Mouse (Mus musculus) cerebellum, adult 8-10 months (tissue): ENCODE data around the gene Zic3.

Experiments
- DNase-seq: peaks from one replicate; pipeline ENCODE4 v3.0.0; 2022

Gene Zic3

GRCm38 (mm10) chrX:58022400-58022799, at the start of gene Zic3:
TSS of gene Zic3 (plus strand) at chrX:58022700.
- DNase-seq, result no peak

GRCm38 (mm10) chrX:57982351-57982750, 40.1 kb upstream of the Zic3 start:
- DNase-seq, result no peak

- DNase-seq, result no peak
Observed at GRCm38 (mm10) chrX:57987455-57988109, 34.9 kb upstream of the Zic3 start.

DNA sequence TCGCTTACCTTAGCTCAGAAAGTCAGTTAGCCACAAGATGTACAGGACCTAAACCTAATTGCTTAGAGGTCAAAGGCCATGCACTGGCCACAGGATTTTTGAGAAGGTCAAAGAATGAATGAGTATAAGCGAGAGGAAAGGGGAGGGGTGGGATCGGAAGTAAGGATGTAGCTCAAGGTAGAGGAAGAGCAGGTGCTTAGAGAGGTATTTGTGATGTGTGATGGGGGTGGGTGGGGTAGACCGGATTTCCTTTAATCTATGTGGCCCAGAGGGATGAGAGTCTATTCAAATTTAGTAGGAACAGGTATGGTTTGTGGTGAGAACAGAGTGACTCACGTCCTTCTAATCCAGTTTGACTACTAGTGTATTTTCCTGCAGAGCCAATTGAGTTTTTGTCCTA, 9.1 kb upstream of the Zic3 start:
- DNase-seq, result no peak

- DNase-seq, result no peak
Observed at GRCm38 (mm10) chrX:58014093-58014492, 8.4 kb upstream of the Zic3 start.

DNA sequence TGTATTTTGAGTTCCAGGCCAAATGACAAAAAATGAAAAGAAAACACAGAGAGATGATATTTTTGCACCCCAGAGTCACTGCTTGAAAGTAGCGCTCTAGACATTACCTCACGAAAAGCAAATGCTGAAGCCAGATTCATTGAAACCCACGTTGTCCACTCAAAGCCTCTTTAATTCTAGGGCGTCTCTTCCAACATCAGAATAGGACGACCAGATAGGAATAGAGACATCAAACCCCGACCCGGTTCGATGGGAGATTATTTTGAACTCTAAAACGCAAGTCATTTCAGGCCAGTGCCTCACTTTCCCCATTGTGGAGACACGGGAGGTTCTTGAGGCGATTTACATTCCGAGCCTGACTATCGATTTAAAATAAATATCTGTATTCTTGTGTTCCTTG, 7.7 kb upstream of the Zic3 start:
- DNase-seq, result no peak

GRCm38 (mm10) chrX:58015336-58015945, 7.1 kb upstream of the Zic3 start:
- no peak for DNase-seq

DNA sequence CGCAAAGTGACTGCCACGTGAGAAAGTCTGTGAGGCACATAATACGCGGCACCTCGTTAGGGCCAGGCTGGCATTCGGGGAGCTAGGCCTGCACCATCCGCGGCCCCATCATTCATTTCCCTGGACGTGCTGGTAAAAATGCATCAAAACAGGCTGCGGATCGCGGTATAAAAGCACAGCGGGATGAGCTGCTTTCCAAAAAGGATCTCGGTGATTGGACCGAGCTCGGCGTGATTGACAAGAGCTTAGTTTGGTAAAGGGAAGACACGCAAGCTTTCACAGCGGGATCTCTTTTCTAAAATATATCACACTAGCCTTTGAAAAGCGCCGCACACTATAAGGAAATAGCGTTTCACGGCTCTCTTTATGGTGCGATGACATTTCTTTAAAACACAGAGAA, 3.8 kb upstream of the Zic3 start:
- DNase-seq, result no peak

GRCm38 (mm10) chrX:58019257-58019953, 3.1 kb upstream of the Zic3 start:
- no peak for DNase-seq

GRCm38 (mm10) chrX:58027631-58028030, 5.1 kb downstream of the Zic3 start:
- no peak for DNase-seq

GRCm38 (mm10) chrX:58028082-58028481, 5.6 kb downstream of the Zic3 start:
- no peak for DNase-seq

- DNase-seq, result no peak
Observed at GRCm38 (mm10) chrX:58028858-58029257, 6.4 kb downstream of the Zic3 start.

DNA sequence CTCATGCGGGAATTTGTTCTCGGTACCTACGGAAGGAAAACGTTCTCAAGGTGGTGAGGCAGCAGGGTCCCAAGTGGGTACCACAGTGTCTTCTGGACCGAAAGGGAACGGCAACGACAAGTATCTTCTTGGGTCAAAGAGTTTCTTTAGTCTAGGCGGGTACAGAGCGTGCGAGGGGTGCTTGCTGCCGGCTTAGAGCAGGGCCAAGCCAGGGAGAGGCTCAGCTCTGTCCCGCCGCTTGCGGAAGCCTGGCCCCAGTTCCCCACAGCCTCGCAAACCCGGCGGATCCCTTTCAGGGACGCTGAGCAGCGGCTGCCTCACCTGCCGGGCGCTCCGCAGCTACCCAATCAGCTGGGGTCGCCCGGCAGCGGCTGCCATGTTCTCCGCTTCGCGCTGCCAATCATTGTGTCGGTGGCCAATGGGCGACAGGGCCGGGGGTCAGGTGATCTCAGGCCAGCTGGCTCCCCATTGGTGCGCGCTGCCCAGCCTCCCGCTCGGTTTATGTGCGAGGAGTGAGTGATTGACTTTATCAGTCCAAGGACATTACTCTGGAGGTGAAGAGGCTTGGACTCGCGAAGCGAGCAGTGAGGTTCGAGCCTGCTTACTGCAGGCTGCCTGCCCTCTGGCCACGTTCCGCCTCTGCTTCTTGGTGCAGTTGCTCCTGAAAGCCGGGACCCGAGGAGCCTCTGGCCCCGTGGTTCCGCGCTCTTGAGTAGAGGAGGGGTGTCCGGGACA, 7.8 kb downstream of the Zic3 start:
- peak; percentile 79 for DNase-seq

DNA sequence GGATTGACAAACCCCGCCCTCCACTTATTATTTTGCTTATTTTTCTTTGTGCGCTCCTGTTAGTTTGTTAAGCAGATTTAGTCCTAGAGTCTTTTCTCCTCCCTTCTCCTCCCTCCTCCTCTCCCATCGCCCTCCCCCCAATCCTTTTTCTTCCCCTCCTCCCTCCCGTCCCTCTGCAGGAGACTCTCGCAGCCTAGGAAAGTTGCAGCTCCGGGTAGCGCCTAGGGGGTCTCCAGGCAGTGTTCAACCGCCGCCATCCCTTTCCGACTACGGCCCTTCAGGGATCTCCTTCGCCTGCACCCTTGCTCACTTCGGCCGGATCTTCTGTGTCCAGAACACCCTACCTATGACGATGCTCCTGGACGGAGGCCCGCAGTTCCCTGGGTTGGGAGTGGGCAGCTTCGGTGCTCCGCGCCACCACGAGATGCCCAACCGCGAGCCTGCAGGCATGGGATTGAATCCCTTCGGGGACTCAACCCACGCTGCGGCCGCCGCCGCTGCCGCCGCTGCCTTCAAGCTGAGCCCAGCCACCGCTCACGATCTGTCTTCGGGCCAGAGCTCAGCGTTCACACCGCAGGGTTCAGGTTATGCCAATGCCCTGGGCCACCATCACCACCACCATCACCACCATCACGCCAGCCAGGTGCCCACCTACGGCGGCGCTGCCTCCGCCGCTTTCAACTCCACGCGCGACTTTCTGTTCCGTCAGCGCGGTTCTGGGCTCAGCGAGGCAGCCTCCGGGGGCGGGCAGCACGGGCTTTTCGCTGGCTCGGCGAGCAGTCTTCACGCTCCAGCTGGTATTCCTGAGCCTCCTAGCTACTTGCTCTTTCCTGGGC, 8.6 kb downstream of the Zic3 start:
- peak; percentile 53 for DNase-seq

DNA sequence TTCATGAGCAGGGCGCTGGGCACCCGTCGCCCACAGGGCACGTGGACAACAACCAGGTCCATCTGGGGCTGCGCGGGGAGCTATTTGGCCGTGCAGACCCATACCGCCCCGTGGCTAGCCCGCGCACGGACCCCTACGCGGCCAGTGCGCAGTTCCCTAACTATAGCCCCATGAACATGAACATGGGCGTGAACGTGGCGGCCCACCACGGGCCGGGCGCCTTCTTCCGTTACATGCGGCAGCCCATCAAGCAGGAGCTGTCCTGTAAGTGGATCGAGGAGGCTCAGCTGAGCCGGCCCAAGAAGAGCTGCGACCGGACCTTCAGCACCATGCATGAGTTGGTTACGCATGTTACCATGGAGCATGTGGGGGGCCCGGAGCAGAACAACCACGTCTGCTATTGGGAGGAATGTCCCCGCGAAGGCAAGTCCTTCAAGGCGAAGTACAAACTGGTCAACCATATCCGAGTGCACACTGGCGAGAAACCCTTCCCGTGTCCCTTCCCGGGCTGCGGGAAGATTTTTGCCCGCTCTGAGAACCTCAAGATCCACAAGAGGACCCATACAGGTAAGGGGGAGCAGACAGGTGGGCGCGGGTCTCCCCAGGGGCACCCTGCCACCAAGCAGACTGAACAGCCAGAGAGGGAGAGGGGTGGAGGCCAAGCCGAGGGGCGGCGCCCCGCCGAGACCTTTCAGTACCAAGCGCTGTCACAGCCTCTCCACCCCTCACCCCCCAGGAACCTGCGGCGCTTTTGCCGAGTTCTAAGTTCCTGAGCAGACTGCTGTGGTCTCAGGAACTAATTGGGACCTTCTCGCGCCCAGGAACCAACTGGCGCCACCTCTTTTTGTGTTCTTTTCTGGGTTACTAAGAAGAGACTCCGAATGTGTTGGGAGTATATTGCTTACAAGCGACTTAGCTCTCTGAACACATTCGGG, 9.4 kb downstream of the Zic3 start:
- no peak for DNase-seq

GRCm38 (mm10) chrX:58032622-58033021, 10.1 kb downstream of the Zic3 start:
- DNase-seq, result no peak

DNA sequence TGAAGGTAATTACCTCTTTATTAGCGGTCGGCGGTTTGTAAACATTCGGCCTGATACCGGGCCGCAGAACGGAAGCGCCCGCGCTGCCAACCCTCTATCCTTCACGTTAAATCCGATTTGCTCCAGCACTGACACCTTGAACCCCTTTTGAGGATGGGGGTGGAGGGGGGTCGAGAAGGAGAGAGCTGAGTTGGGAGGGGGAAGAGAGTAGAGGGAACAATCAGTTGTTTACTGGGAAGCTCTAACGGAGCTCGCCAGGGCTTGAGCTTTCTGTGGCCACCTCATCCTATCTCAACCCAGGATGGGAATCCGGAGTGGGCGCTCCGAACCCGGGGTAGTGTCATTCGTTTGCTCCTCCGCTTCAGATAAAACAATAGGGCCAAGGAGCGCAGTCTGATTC, 11.0 kb downstream of the Zic3 start:
- DNase-seq, result no peak

DNA sequence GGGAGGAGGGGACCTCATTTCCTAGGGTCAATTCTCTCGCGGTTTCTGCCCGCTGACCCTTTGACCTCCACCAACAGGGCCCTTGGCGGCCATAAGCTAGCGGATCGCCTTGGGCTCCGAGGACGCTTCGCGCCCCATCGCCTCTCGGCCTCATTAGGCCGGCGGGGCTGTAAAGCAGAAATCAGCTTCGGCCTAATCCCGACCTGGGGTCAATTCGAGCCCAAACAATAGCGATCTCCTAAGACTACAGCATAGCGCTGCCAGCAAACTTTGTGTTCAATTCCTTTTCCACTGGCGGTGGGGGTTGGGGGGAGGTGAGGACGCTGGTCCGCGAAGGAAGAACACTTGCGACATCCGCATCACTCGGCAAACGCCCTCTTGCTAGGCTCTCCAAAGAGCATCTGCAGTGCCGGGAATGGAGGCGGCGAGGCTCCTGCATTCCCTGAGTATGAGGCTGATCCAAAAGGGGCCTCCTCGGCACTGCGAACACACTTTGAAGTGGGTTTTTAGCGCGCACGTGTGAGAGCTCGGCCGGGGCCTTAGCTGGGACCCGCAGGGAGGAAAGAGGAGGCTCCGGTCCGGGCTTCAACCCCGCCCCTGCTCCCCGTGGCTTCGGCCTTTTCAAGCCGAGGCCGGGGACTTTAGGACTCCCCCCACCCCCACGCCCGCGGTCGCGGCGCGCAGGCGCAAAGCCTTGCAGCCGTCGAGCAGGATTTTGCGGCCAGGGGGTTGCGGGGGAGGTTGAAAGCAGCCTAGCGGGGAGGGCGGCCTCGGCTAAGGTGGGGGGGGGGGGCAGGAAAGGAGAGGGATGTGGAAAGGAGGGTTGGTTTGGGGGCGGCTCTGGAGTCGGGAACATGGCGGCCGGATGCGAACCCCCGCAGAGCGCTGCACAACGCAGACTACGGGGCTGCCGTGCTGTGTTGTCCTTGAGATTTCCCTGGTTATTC, 15.8 kb downstream of the Zic3 start:
- DNase-seq, result peak; percentile 52

- DNase-seq, result no peak
Observed at GRCm38 (mm10) chrX:58039703-58040102, 17.2 kb downstream of the Zic3 start.

DNA sequence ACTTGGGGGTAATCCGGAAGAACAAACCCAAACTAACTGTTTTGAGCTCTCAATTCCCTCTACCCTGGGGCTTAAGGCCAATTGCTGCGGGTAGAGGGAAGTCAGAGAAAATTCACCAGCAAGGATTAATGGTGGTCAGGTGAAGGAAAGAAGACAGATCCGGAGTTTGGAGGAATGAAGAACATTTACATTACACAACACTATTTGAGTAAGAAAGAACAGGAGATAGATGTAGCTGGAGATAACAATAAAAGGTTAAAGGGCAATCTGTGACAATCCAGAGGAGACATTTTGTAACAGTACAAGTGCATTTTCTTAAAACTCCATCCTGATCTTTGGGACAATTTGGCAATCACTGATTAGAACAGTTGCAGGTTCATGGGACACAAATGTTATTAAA, 19.4 kb downstream of the Zic3 start:
- no peak for DNase-seq
